Mouse (Mus musculus): ENCODE data around the gene Epb41. TPM values are rescaled to one million over a fixed set of nuclear protein-coding genes. Genes with fewer than 3 reads are reported as not detected.
A peak's percentile ranks its signal among the peaks of the same experiment; 100 is the strongest.

Epb41 gene
- total RNA-seq, 2 experiments from 2014 or later: 16.8 to 24.1 TPM

GRCm38 (mm10) chr4:132048995-132049404 lies 26.1 kb downstream of the Epb41 start:
- DNase-seq (ENCODE audit: extremely low spot score in 1 of 2, low spot score in 1 of 2): peak; percentile 60

- DNase-seq (ENCODE audit: extremely low spot score in 1 of 2, low spot score in 1 of 2): peak in 1 of 2 experiments; percentile 13
Measured at GRCm38 (mm10) chr4:132048011-132048991, 26.8 kb downstream of the Epb41 start.

- DNase-seq (ENCODE audit: extremely low spot score in 1 of 2, low spot score in 1 of 2): no peak
Measured at GRCm38 (mm10) chr4:132043726-132044125, 31.4 kb downstream of the Epb41 start.

- DNase-seq (ENCODE audit: extremely low spot score in 1 of 2, low spot score in 1 of 2): no peak
Measured at GRCm38 (mm10) chr4:132041471-132042332, 33.4 kb downstream of the Epb41 start.

GRCm38 (mm10) chr4:132039975-132040645 lies 35.0 kb downstream of the Epb41 start:
- DNase-seq (ENCODE audit: extremely low spot score in 1 of 2, low spot score in 1 of 2): no peak

- no peak for DNase-seq (ENCODE audit: extremely low spot score in 1 of 2, low spot score in 1 of 2)
Measured at GRCm38 (mm10) chr4:132039521-132039920, 35.6 kb downstream of the Epb41 start.

GRCm38 (mm10) chr4:132038809-132039208 lies 36.3 kb downstream of the Epb41 start:
- no peak for DNase-seq (ENCODE audit: extremely low spot score in 1 of 2, low spot score in 1 of 2)

GRCm38 (mm10) chr4:132037991-132038390 lies 37.1 kb downstream of the Epb41 start:
- no peak for DNase-seq (ENCODE audit: extremely low spot score in 1 of 2, low spot score in 1 of 2)

- DNase-seq (ENCODE audit: extremely low spot score in 1 of 2, low spot score in 1 of 2): no peak
Measured at GRCm38 (mm10) chr4:132037137-132037536, 38.0 kb downstream of the Epb41 start.

- DNase-seq (ENCODE audit: extremely low spot score in 1 of 2, low spot score in 1 of 2): no peak
Measured at GRCm38 (mm10) chr4:132034242-132034641, 40.9 kb downstream of the Epb41 start.

- no peak for DNase-seq (ENCODE audit: extremely low spot score in 1 of 2, low spot score in 1 of 2)
Measured at GRCm38 (mm10) chr4:132033183-132033582, 41.9 kb downstream of the Epb41 start.

GRCm38 (mm10) chr4:132029851-132030741 lies 45.0 kb downstream of the Epb41 start:
- no peak for DNase-seq (ENCODE audit: extremely low spot score in 1 of 2, low spot score in 1 of 2)

- no peak for DNase-seq (ENCODE audit: extremely low spot score in 1 of 2, low spot score in 1 of 2)
Measured at GRCm38 (mm10) chr4:132027806-132028205, 47.3 kb downstream of the Epb41 start.

GRCm38 (mm10) chr4:132027167-132027566 lies 48.0 kb downstream of the Epb41 start:
- no peak for DNase-seq (ENCODE audit: extremely low spot score in 1 of 2, low spot score in 1 of 2)

GRCm38 (mm10) chr4:132025738-132026527 lies 49.2 kb downstream of the Epb41 start:
- no peak for DNase-seq (ENCODE audit: extremely low spot score in 1 of 2, low spot score in 1 of 2)

GRCm38 (mm10) chr4:132025264-132025663 lies 49.9 kb downstream of the Epb41 start:
- DNase-seq (ENCODE audit: extremely low spot score in 1 of 2, low spot score in 1 of 2): no peak

GRCm38 (mm10) chr4:132023816-132024215 lies 51.3 kb downstream of the Epb41 start:
- no peak for DNase-seq (ENCODE audit: extremely low spot score in 1 of 2, low spot score in 1 of 2)

- no peak for DNase-seq (ENCODE audit: extremely low spot score in 1 of 2, low spot score in 1 of 2)
Measured at GRCm38 (mm10) chr4:132022639-132023038, 52.5 kb downstream of the Epb41 start.

GRCm38 (mm10) chr4:132021883-132022282 lies 53.2 kb downstream of the Epb41 start:
- DNase-seq (ENCODE audit: extremely low spot score in 1 of 2, low spot score in 1 of 2): no peak
